Mouse (Mus musculus): Measurements from ENCODE around the gene Timp2.

Gene Timp2

DNA sequence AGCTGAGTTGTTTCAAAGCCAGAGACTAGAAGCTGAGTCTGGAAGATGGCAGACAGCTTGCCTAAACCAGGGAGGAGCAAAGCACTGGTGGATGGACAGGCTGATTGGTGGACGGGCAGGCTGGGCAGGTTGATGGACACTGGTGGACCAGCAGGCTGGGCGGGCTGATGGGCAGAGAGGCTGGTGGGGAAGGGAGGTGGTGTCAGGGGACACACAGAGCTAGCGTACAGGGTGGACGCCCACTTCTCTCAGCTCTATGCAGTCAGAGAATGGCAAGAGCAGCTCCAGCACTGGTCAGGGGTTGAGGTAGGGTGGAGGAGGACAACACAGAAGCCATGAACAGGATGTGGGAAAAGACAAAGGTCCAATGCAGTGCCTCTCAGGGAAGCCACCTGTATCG, 13.7 kb upstream of the Timp2 start:
- no peak for DNase-seq (ENCODE audit: low read depth)

DNA sequence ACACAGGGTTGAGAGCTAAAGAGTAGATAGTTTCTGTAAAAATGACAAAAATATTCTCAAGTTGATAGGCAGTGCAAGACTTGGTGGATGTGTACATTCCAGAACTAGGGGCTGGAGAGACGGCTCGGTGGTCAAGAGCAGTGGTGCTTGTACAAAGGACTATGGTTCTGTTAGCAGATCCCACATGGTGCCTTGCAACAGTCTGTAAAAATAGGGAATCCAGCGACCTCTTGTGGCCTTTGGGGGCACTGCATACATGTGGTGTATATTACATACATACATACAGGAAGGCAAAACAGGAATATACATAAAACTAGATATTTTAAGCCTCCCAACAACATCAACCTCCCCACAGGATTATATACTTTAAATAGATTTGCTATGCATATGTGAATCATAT, 12.8 kb upstream of the Timp2 start:
- peak; percentile 63 for DNase-seq (ENCODE audit: low read depth)

DNA sequence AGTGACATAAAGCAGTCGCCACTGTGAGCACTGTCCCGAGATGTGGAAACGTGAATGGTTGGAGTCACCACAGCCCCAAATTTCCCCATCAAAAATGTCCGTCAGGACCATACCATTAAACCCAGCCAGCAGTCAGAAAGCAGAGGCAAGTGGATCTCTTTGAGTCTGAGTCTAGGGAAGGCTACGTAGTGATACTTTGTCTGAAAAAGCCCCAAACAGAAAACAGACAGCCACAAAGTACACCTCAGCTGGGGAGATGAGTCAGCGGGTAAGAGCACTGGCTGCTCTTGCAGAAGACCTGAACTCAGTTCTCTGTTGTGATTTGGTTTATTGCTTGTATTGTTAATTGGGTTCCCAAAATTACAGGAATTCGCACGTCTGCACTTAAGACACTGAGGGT, 11.0 kb upstream of the Timp2 start:
- no peak for DNase-seq (ENCODE audit: low read depth)

DNA sequence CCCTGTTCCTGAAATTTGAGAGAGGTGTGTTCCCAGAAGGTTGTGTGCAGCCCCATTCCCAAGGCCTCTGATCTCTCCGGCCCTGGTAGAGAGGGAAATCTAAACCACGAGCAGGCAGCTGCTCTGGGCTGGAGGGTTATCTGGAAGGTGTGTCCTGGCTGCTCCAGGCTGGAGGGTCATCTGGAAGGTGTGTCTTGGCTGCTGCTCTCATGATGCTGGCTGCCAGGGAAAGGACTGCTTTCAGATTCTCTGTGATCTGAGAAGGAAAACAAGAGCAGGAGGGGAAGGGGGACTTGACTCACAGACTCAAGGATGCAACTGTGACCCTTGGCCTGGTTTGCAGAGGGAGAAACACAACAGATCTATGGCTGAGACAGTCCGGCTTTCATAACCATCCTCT, 10.6 kb upstream of the Timp2 start:
- no peak for DNase-seq (ENCODE audit: low read depth)

DNA sequence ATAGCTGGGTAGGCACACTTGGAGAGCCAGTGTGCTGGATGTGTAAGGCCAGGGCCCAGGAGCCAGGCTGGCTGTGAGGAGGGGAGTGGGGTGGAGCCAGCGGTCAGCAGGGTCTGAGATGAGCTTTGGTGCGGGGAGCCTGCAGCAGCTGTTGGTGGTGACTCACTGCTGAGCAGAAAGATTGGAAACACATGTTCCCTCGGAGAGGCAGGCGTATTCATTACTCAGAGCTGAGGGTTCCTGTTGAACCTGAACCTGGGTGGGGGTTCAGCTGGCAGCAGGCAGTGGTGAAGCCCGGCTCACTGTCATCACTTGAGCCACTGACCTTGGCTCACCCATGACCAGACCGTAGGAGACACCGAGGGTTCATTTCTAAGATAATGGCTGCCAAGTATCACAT, 9.6 kb upstream of the Timp2 start:
- no peak for DNase-seq (ENCODE audit: low read depth)

DNA sequence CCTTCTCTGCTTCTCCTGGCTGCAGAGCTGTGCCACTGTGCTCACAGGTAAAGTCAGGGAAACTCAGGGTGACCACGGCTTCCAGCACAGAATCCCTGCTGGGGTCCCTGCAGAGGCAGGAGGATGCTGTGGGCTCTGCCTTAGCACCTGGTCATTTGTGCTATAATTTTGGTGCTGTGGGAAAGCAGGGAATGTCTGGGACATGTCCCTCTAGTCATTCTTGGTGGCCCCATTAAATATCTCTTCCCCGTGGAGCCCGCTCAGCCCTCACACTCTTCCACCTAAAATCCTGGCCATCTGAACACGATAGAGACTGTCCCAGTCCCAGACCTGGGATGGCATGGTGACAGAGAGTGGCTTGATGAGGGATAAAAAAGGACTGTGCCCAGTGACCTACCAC, 8.5 kb upstream of the Timp2 start:
- DNase-seq (ENCODE audit: low read depth), result no peak

DNA sequence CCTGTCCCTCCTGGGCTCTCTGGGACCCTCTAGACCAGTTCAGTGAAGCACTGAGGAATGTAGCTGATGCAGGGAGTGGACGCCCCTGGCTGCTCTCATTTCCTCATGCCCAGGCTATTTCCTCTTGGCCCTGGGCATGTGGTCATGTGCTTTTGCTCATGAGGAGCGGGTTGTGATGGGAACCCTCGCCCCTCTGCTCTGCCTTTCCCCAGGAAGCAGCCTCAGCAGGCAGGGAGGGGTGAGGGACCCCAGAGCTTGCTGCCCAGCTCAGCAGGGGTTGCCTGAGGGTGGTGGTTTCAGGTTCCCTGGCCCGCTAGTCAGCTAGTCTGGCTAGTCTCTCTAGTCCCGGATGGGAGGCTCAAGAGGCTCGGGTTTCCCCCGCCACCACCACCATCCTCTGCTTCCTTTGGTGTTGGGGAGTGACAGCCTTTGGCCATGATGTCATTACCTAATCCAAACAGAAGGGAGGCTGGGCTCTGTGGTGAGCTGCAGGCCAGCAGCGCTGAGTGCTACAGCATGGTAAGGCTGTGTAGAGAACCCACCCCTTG, 7.5 kb upstream of the Timp2 start:
- DNase-seq (ENCODE audit: low read depth), result peak; percentile 48

DNA sequence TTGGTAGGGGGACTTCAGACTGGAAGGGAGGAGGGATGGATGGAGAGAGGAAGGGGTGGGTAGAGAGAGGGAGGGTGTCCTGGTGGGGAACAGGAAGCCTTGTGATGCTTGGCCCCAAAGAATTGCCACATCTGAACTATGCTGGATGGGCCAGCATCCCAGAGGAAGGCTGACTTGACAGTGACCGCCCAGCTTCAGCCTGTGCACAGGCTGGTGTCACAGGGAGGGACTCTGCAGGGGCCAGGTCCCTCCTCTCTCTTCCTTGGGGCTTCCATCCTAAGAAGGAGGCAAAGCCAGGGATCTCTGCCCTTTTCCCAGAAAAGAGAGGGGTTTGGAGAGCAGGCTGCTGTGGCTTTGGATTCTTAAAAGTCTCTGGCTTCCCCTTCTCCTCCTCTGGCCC, 7.0 kb upstream of the Timp2 start:
- DNase-seq (ENCODE audit: low read depth), result no peak

DNA sequence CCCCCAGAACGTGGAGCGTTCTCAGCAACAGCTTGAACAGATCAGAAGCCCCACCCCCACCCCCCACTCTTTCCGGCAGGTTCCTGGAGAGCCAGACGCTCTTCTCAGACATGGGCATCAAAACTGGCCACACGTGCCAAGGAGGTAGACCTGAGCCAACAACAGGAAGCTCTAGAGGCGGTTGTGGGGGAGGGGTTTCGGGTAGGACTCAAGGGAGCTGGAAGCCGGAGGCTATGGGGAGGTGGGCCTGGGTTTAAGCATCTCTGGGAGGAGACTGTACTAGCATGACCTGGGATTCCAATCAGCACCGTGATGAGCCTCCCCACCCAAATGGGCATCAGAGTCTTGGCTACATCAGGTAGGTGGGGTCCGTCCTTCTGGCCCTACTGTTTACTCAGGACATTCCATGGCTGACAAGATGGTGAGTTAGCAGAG, 5.4 kb upstream of the Timp2 start:
- peak; percentile 73 for DNase-seq (ENCODE audit: low read depth)

DNA sequence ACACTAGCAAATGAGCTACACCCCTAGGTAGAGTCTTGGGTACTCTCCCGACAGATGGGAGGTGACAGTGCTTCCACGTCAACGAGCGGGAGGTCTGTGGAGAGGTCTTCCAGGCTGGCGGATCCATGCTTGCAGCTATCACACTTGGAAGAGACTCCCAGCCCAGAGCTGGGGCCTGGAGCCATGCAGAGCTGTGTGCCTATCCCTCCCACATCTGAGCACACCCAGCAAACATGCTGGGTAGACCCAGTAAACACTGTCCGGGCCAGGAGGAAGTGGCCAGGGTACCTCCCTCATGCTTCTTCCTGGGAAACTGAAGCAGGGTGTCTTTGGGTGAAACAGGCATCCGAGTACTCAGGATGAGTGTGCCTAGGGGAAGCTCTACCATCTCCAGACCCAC, 5.0 kb upstream of the Timp2 start:
- DNase-seq (ENCODE audit: low read depth), result no peak

DNA sequence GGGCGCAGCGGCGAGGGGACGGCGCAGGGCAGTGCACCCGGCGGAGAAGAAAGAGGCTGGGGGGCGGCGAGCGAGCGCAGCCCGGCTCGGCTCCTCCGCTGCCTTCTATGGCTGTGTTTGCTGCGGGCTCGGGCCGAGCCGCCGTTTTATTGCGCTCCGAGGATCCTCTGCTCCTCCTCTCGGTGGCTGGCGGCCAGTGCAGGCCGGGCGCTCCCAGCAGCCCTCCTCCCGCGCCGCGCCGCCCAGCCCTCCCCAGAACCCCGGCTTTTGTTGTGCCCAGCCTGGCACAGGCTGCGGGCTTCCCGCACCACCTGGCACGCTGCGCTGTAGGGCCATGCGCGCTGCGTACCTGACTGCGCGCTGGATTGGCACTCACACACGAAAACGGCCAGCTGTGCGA, 335 bp downstream of the Timp2 start:
- DNase-seq (ENCODE audit: low read depth), result peak; percentile 91

DNA sequence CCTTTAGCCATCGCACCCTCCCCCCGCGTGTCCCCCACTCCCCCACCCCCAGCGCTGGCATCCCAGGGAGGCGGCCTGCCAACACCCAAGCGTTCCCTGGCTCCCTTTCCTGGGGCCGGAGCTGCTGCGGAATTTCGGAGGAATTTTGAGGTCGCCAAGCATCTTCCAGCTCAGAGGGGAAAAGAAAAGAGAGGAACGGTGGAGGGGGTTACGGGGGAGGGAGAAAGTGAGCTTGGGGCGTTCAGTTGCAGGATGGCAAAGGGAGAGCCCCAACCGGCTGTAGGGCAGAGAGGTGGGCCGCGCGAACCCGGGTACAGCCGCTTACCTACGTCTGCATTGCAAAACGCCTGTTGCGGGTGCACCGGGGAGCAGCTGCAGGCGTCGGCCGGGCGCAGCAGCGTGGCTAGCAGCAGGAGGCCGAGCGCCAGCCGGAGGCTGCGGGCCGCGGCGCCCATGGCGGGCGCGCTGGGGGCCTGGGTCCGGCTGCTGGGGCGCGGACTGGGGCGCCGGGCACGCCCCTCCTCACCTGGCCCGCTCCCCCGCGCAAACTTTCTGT, 826 bp downstream of the Timp2 start:
- no peak for DNase-seq (ENCODE audit: low read depth)

DNA sequence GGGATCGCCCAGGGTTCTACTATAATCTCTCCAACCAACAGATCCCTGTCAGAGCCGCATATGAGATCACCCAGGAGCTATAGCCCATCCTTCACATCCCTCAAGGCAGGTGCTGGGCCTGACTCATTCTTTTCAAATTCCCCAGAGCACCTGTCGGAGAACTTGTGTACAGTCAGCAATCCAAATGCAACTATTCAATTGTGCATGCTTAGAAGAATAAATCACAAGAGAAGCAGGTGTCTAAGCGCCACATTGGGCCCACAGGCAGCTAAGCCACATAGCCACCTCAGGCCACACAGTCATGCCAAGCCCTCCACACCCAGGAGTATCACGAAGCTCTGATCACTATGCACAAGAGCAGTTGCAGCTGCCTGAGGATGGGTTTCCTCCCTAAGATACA, 6.0 kb downstream of the Timp2 start:
- DNase-seq (ENCODE audit: low read depth), result no peak

DNA sequence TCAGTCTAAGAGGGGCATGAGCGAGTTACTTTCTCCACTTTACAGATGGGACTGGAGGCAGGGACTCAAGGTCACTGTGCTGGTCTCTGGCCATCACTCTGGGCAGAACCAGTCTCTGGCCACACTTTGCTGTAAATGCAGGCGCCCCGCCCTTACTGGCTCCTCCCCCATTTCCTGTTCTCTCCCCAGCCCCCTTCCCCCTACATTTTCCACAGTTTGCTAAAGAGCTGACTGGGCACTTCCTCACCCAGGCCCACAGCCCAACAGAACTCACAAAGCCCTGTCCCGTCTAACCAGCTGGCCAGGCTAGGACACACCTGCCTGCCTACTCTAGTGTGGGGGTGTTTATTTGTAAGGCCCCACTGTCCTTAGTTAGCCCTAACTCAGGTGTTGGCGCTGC, 6.7 kb downstream of the Timp2 start:
- DNase-seq (ENCODE audit: low read depth), result no peak

DNA sequence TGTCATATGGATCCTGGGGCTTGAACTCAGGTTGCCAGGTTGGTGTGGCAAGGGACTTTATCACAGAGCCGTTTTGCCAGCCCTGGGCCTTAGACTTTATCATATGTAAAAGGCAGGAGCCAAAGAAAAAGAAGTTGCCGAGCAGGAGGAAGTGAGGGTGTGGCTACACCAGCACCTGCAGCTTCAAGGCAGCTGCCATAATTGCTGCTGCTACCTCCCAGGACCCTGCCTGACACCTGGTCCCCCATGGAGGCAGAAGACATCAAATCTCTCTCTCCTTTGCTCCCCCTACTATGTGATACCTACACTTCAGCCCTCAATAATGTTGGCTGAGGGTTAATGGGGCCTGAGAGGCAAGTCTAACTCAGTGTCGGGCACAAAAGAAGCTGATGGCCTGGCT, 7.1 kb downstream of the Timp2 start:
- peak; percentile 65 for DNase-seq (ENCODE audit: low read depth)

DNA sequence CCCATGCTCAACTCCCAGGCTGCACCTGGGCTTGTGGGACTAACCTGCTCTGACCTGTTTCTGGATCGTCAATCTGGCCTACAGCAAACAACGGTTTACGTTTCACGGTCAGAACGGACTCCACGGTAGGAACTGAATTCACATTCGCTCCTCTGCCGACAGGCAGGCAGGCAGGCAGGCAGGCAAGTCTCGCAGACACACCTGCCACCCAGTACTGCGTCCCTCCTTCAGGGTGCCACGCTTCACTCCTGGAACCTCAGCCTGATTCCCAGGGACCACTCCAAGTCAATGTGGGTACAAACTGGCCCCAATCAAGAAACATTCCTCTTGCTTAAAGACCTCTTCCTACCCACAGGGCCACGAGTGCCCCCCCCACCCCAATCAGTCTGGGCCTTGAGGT, 7.6 kb downstream of the Timp2 start:
- no peak for DNase-seq (ENCODE audit: low read depth)

DNA sequence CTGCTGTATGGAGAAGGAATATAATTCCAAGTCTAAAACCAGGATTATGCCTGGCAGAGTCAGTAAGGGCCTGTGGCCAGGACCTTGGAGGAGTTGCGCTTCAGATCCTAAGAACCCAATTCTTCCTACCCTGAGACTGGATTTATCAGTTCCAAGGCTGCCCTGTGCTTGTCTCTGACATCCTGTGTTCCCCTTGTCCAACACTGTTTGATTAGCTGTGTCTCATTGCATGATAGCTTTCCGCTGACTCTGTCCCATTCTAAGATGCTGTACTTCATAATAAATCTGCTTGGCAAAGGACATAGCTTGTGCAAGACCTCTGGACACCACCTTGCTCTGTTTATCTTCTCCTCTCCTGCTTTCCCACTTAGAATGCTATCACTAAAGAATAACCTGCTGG, 8.1 kb downstream of the Timp2 start:
- DNase-seq (ENCODE audit: low read depth), result no peak

DNA sequence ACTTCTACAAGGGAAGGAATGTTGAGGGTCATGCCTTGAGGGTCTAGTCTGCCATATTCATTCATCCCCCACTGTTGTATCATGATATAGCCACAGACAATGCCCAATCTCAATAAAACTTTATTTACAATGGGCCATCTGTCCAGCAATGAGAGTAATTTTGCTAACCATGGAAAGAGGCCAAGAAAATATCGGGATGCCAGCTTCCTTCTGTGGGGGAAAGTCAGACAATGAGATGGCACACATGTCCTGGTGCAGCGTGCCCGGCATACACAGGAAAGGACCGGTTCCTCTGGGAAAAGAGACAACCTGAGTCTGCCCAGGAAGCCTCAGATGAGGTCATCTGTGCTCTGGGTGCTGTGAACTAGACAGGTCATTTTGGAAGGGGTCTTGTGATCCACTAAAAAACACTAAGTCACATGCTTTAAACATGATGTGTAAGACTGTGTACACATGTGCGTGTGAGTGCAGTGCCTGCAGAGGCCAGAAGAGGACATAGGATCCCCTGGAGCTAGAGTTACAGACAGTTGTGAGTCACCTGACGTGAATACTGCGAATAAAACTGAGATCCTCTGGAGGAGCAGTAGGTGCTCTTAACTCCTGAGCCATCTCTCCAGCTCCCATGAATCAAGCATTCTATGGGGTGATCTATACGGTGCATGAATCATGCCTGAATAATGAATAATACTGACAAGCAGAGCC, 9.0 kb downstream of the Timp2 start:
- no peak for DNase-seq (ENCODE audit: low read depth)

DNA sequence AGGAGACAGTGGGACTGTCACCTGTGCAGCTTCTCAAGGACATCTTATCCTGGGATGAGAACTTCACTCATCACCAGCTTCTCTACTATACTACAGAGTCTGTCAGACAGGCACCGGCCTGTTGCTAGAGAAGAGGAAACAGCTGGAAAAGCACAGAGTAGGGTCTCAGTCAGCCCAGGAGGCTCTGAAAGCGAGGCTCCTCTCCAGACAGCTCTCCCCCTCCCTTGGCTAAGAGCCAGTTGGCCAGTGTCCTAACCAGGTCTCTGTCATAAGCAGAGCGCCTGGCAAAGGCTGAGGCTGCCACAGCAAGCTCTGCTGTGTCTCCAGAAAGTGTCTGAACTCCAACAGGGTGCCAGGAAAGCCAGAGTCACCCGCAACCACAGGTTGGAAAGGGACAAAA, 9.8 kb downstream of the Timp2 start:
- DNase-seq (ENCODE audit: low read depth), result no peak

DNA sequence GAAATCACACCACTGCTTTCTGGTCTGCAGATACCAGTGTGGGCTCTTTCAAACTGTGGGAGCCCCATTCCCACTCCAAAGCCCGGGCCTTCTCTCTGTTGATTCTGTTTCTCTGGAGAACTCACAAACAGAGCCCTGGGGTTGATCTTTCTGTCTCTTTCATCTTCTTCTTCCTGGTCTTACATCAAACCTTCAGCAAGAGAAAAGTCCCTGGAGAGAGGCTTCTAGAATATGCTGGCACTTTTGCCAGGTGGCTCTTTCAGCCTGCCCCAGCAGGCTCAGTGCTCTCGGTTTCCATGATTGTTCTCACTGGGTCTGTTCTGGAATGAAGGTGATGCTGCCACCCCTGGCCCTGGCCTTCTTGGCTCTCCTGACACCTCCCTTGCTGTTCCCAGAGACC, 11.9 kb downstream of the Timp2 start:
- DNase-seq (ENCODE audit: low read depth), result peak; percentile 52

DNA sequence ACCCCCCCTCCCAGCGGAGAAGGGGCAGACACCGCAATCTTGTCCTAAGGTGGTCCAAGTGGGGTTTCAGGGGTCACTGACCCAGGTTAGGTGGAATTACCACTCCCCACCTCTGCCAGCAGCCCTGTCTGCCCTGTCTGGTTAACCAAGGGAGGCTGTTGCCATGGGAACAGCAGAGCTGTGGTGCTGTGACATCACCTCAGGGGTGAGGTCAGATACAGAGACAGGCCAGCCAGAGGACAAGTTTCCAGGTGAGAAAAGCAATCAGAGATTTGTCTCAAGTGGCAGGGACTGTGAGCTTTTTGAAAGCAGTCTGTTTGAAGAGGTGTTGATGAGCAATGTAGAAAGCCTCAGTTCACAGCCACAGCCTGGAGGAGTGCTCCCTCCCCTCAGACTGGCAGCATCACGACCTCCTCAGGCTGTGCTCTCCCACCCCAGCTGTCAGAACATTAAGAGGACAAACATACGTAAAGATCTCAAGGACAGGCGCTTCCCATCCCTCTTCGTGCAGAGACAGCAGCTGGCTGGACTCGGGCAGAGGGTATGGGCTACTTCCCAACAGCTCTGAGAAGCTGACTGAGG, 13.0 kb downstream of the Timp2 start, which contains the start of gene Cep295nl:
Gene Cep295nl (minus strand): TSS at position 101 of the 582 bp plus-strand sequence.
- peak; percentile 68 for DNase-seq (ENCODE audit: low read depth)

DNA sequence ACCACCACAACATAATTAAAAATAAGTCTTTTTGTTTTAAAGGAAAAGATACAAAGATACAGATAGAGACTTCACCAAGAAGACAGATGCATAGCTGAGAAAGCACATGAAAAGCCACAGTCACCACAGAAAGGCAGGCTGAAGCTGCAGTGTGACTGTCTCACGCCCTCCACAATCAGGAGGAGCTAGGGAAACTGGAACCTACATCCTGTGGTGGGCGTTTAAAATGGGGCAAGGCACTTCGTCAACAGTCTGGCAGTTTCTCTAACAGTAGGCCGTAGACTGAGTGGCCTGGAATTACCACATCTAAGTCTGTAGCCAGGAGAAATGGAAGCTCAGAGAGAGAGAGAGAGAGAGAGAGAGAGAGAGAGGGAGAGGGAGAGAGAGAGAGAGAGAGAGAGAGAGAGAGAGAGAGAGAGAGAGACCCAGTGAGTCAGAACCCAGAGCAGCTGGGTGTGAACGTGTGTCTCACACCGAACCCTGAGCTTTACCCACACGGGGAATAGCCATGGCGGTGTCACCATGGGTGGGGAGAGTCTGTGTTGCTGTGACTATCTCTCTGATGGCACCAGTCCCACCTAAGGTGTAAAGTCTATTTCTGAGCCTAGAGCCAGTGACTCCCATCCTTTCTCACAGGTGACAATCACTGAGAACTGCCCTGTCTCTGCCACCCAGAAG, 17.9 kb downstream of the Timp2 start:
- DNase-seq (ENCODE audit: low read depth), result peak; percentile 80

DNA sequence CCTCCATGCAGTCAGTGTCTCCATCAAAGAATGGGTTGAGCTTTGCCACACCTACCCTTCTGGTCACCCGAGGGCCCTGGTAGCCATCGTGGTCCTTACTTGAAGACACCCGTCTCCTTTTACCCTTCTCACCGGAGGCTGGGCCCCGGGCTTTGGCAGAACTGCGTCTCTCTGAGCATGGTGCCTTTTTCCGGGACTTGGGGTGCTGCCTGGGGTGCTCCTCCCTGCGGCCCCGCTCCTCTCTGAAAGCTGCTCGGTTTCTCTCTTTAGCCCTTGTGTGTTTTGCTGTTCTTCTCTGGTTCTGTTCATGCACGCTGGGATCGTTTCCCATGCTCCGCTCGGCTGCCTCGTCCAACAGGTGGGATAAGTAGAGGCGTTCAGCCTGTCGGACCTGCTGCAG, 22.1 kb downstream of the Timp2 start:
- DNase-seq (ENCODE audit: low read depth), result no peak
